Mouse (Mus musculus): Measurements from ENCODE around the gene Sec1.

Gene Sec1

GRCm38 (mm10) chr7:45693921-45694591 lies at the start of gene Sec1:
TSS of gene Sec1 (minus strand) at chr7:45694402.
- DNase-seq (ENCODE audit: low read depth, low spot score), result no peak

GRCm38 (mm10) chr7:45742338-45742737 lies 48.1 kb upstream of the Sec1 start:
- no peak for DNase-seq (ENCODE audit: low read depth, low spot score)

- no peak for DNase-seq (ENCODE audit: low read depth, low spot score)
These were observed 47.6 kb upstream of the Sec1 start for GRCm38 (mm10) chr7:45741777-45742176.

GRCm38 (mm10) chr7:45741308-45741707 lies 47.1 kb upstream of the Sec1 start:
- no peak for DNase-seq (ENCODE audit: low read depth, low spot score)

GRCm38 (mm10) chr7:45739820-45740219 lies 45.6 kb upstream of the Sec1 start:
- no peak for DNase-seq (ENCODE audit: low read depth, low spot score)

GRCm38 (mm10) chr7:45739162-45739763 lies 45.1 kb upstream of the Sec1 start:
- DNase-seq (ENCODE audit: low read depth, low spot score), result peak; percentile 77

- DNase-seq (ENCODE audit: low read depth, low spot score), result no peak
These were observed 39.3 kb upstream of the Sec1 start for GRCm38 (mm10) chr7:45733477-45733876.

- DNase-seq (ENCODE audit: low read depth, low spot score), result no peak
These were observed 36.7 kb upstream of the Sec1 start for GRCm38 (mm10) chr7:45730727-45731431.

- no peak for DNase-seq (ENCODE audit: low read depth, low spot score)
These were observed 33.4 kb upstream of the Sec1 start for GRCm38 (mm10) chr7:45727625-45728024.

GRCm38 (mm10) chr7:45726419-45726818 lies 32.2 kb upstream of the Sec1 start:
- DNase-seq (ENCODE audit: low read depth, low spot score), result no peak

GRCm38 (mm10) chr7:45725713-45726112 lies 31.5 kb upstream of the Sec1 start, which contains the start of gene Spaca4:
TSS of gene Spaca4 (minus strand) at chr7:45725813.
- no peak for DNase-seq (ENCODE audit: low read depth, low spot score)

- DNase-seq (ENCODE audit: low read depth, low spot score), result no peak
These were observed 30.9 kb upstream of the Sec1 start for GRCm38 (mm10) chr7:45725151-45725550.

GRCm38 (mm10) chr7:45723781-45724180 lies 29.6 kb upstream of the Sec1 start:
- DNase-seq (ENCODE audit: low read depth, low spot score), result no peak

GRCm38 (mm10) chr7:45723301-45723700 lies 29.1 kb upstream of the Sec1 start:
- no peak for DNase-seq (ENCODE audit: low read depth, low spot score)

GRCm38 (mm10) chr7:45722348-45722713 lies 28.1 kb upstream of the Sec1 start:
- no peak for DNase-seq (ENCODE audit: low read depth, low spot score)

GRCm38 (mm10) chr7:45721642-45722347 lies 27.6 kb upstream of the Sec1 start:
- DNase-seq (ENCODE audit: low read depth, low spot score), result no peak

- DNase-seq (ENCODE audit: low read depth, low spot score), result no peak
These were observed 27.0 kb upstream of the Sec1 start for GRCm38 (mm10) chr7:45721234-45721571.

- DNase-seq (ENCODE audit: low read depth, low spot score), result no peak
These were observed 26.4 kb upstream of the Sec1 start, which contains the start of gene Fam83e for GRCm38 (mm10) chr7:45720413-45721233. TSS of gene Fam83e (plus strand) at chr7:45721212.

GRCm38 (mm10) chr7:45719738-45720412 lies 25.7 kb upstream of the Sec1 start:
- no peak for DNase-seq (ENCODE audit: low read depth, low spot score)

- no peak for DNase-seq (ENCODE audit: low read depth, low spot score)
These were observed 25.0 kb upstream of the Sec1 start for GRCm38 (mm10) chr7:45719180-45719579.

- DNase-seq (ENCODE audit: low read depth, low spot score), result no peak
These were observed 24.1 kb upstream of the Sec1 start for GRCm38 (mm10) chr7:45718331-45718730.
